Mouse (Mus musculus): ENCODE results near the gene AC140267.1. TPM values are rescaled to one million over a fixed set of nuclear protein-coding genes. Genes with fewer than 3 reads are reported as not detected.
A peak's percentile ranks its signal among the peaks of the same experiment; 100 is the strongest.

The AC140267.1 gene
- total and polyA plus RNA-seq, 3 experiments: 1.9 TPM; not detected in 2

- TF ChIP-seq TBP (IDR thresholded peaks at IDR 0.05; ENCODE audit: low read depth, low read length): peak; percentile 89
- no peak for TF ChIP-seq CHD2 (IDR thresholded peaks at IDR 0.05; ENCODE audit: low read length)
- no peak for TF ChIP-seq ZC3H11A (IDR thresholded peaks at IDR 0.05; ENCODE audit: low read depth, low read length)
- TF ChIP-seq SMC3 (IDR thresholded peaks at IDR 0.05; ENCODE audit: low read depth, low read length): peak; percentile 6; the same call in 1 of the 2 replicates
- TF ChIP-seq POLR2AphosphoS5 (IDR thresholded peaks at IDR 0.05; ENCODE audit: borderline replicate concordance, low read depth, low read length): no peak
These were observed 28.3 kb downstream of the AC140267.1 start, which contains the start of gene Rps19bp1 (continued) for GRCm38 (mm10) chr15:80263610-80264575.

GRCm38 (mm10) chr15:80266281-80266680, 30.6 kb downstream of the AC140267.1 start:
- H3K4me1 ChIP-seq (ENCODE audit: control insufficient read depth in 1 of 2, insufficient read depth in 2 of 2, low read length in 2 of 2): no peaks in the 10 kb centered on the region; a peak in 1 of 4 replicates
- H3K27me3 ChIP-seq (ENCODE audit: control insufficient read depth in 1 of 2, insufficient read depth in 2 of 2, low read length in 2 of 2): peaks cover 0 to 1% of the 10 kb centered on the region in 2 experiments; a peak in 1 of 4 replicates
- no peaks in the 10 kb centered on the region for H3K9me3 ChIP-seq (replicated peaks; ENCODE audit: insufficient read depth, low read length)
- peak; percentile 83 for DNase-seq (ENCODE audit: low read depth, low spot score)
- no peak overlapping the region for H3K4me3 ChIP-seq (ENCODE audit: control insufficient read depth in 1 of 2, insufficient read depth in 1 of 2, low read depth in 2 of 2, low read length in 2 of 2)
- peaks cover 14% of the 10 kb centered on the region for H3K79me2 ChIP-seq (ENCODE audit: control insufficient read depth, insufficient read depth, low read length, poor library complexity)
- no peak overlapping the region for H3K9ac ChIP-seq (ENCODE audit: control insufficient read depth, low read depth, low read length, poor library complexity, severe bottlenecking)
- H3K36me3 ChIP-seq (ENCODE audit: control insufficient read depth in 1 of 2, insufficient read depth in 2 of 2, low read length in 2 of 2): no peaks in the 10 kb centered on the region; a peak in 1 of 4 replicates
- H3K27ac ChIP-seq (ENCODE audit: control insufficient read depth, low read depth, low read length): no peak overlapping the region
- peak; percentile 84 for TF ChIP-seq SMC3 (IDR thresholded peaks at IDR 0.05; ENCODE audit: low read depth, low read length)
- peak; percentile 93 for TF ChIP-seq RAD21 (IDR thresholded peaks at IDR 0.05; ENCODE audit: low read depth, low read length)
- peak; percentile 20; the same call in 1 of the 2 replicates for TF ChIP-seq ZNF384 (IDR thresholded peaks at IDR 0.05; ENCODE audit: low read depth, low read length)
- peak; percentile 46; the same call in 1 of the 2 replicates for TF ChIP-seq HCFC1 (IDR thresholded peaks at IDR 0.05; ENCODE audit: low read depth, low read length)
- TF ChIP-seq RCOR1 (IDR thresholded peaks at IDR 0.05; ENCODE audit: low read depth, low read length): no peak
- TF ChIP-seq JUND (IDR thresholded peaks at IDR 0.05; ENCODE audit: low read depth, low read length): no peak
- peak; percentile 90 to 97 (median 94) for TF ChIP-seq CTCF (IDR thresholded peaks at IDR 0.05 in 2 of 3, conservative IDR thresholded peaks at IDR 0.05 in 1 of 3; ENCODE audit: control insufficient read depth in 1 of 3, insufficient read depth in 1 of 3, low read depth in 2 of 3, low read length in 3 of 3, poor library complexity in 1 of 3, severe bottlenecking in 1 of 3)
- TF ChIP-seq MAX (IDR thresholded peaks at IDR 0.05; ENCODE audit: low read length): peak; percentile 86
- no peak for TF ChIP-seq ZKSCAN1 (IDR thresholded peaks at IDR 0.05; ENCODE audit: low read depth, low read length)
- TF ChIP-seq MYC (IDR thresholded peaks at IDR 0.05; ENCODE audit: low read depth, low read length): peak; percentile 88; the same call in 1 of the 2 replicates
- TF ChIP-seq TBP (IDR thresholded peaks at IDR 0.05; ENCODE audit: low read depth, low read length): no peak
- TF ChIP-seq KAT2A (conservative IDR thresholded peaks at IDR 0.05; ENCODE audit: low read depth, low read length): no peak
- TF ChIP-seq ELF1 (IDR thresholded peaks at IDR 0.05; ENCODE audit: low read depth, low read length): 0 out of 2 replicates have a peak, but pooled peaks have one; percentile 25
- TF ChIP-seq SIN3A (IDR thresholded peaks at IDR 0.05; ENCODE audit: low read length): peak; percentile 50
- peak; percentile 77 for TF ChIP-seq USF1 (IDR thresholded peaks at IDR 0.05; ENCODE audit: low read depth, low read length)
- TF ChIP-seq ZC3H11A (IDR thresholded peaks at IDR 0.05; ENCODE audit: low read depth, low read length): peak; percentile 69

All from MEL (cell line).